Mouse (Mus musculus) liver, embryonic 14.5 days (tissue): Measurements from ENCODE around the gene Uqcc3.

Source experiments
- CTCF ChIP-seq: IDR thresholded peaks from 2 replicates; pipeline ENCODE4 v1.5.1; 2016; ENCODE audit warnings: antibody characterized with exemption, low read depth, control low read depth
- EP300 ChIP-seq: IDR thresholded peaks from 2 replicates; pipeline ENCODE4 v1.6.1; 2016; ENCODE audit warnings: antibody characterized with exemption, low read depth

- TF ChIP-seq CTCF (no peak), EP300 (no peak)
These were observed at the start of gene Uqcc3 for GRCm38 (mm10) chr19:8880311-8881033.
